Mouse (Mus musculus) gastrocnemius, adult 18-20 months (tissue): ENCODE data around the gene Zbtb22. TPM values are rescaled to one million over a fixed set of nuclear protein-coding genes. Genes with fewer than 3 reads are reported as not detected.

Experiments used
- DNase-seq: peaks from one replicate; pipeline ENCODE4 v3.0.0; 2021; ENCODE audit warnings: low spot score
- total RNA-seq, 2 experiments: library from RNA; stranded (reverse); gene quantifications; 2 replicates each; pipeline ENCODE4 v1.2.3; 2021

Gene Zbtb22
- total RNA-seq, 2 experiments from 2014 or later: 14.2 to 16.4 TPM

DNA sequence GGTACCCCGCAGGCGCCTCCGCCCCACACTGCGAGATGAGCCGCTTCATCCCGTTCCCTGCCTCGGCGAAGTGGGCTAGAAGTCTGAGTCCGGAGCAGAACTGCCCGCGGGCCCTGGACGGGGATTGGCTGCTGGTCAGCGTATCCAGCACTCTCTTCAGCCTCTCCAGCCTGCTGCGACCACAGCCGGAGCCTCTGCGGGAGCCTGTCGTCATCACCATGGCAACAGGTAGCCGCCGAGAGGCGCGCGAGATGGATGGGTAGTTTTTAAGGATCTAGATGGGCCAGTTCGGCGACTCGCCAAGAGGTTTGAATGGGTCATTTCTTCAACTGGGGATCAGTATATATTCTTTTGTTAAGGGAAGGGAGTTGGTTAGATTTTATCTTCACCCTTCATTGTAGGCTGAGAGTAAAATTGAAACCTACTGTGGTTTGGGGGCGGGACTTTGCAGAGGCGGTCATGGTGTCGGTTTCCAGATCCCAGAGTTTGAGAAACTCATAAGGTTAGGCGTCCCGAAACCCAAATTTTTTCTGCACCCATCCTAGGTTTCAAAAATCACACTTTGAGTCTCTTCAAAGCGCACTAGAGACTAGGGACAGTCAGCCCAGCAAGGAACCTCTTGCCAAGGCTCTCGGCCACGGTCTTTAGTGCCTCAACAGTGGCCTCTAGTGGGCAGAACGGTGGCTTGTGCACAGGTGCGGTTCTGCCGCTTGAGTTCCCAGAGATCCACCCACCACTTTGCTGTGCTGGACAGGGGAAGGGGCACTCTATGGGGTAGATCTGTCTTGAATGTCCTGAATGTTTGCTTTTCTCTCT is 4.8 kb downstream of the Zbtb22 start:
- DNase-seq: peak; percentile 84

GRCm38 (mm10) chr17:33921361-33921760 is 5.7 kb downstream of the Zbtb22 start:
- DNase-seq: no peak

DNA sequence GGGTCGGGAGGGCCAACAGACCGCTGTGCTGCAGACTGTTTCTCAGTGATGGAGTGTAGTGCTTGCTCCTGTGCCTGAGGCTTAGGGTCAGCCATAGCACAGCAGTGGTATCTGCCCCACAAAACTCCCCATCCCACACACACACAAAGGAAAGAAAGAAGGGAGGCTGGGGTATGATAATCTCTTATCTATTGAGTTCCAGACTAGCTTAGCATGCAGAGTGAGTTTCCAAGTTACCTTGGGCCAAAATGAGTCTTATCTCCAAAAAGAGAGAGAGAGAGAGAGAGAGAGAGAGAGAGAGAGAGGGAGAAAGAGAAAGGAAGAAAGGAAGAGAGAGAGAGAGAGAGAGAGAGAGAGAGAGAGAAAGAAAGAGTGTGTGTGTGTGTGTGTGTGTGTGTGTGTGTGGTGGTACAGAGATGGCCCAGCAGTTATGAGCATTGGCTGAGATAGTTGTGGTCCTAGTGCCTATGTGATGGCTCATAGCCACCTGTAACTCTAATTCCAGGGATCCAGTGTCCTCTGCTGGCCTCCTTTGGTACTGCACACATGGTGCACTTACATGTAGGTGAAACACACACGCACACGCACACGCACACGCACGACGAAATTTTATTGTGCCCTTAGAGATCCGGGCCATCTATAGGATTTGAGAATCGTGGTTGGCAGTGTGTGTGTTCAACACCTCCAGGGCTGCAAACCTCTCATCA is 9.0 kb downstream of the Zbtb22 start:
- no peak for DNase-seq

DNA sequence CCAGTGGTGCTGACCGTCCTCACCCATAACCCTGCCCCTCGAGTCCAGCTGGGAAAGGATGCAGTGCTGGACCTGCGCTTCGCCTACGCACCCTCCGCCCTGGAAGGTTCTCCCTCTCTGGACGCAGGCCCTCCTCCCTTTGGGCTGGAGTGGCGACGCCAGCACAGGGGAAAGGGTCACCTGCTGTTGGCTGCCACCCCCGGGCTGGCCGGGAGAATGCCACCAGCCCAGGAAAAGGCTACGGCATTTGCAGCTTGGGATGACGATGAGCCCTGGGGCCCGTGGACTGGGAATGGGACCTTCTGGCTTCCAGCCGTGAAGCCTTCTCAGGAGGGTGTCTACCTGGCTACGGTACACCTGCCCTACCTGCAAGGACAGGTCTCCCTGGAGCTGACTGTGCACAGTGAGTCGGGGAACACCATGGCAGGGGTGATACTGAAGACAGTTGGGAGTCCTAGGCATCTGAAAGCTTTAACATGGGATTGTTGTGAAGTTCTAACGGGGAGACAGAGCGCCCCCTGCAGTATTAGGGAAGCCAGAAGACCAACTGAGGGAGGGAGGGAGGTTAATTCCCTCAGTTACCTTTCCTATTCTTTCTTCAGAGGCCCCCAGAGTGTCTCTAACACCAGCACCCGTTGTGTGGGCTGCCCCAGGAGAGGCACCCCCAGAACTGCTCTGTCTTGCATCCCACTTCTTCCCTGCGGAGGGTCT is 9.9 kb downstream of the Zbtb22 start:
- no peak for DNase-seq

- no peak for DNase-seq
Measured at GRCm38 (mm10) chr17:33926207-33926932, 10.7 kb downstream of the Zbtb22 start.

DNA sequence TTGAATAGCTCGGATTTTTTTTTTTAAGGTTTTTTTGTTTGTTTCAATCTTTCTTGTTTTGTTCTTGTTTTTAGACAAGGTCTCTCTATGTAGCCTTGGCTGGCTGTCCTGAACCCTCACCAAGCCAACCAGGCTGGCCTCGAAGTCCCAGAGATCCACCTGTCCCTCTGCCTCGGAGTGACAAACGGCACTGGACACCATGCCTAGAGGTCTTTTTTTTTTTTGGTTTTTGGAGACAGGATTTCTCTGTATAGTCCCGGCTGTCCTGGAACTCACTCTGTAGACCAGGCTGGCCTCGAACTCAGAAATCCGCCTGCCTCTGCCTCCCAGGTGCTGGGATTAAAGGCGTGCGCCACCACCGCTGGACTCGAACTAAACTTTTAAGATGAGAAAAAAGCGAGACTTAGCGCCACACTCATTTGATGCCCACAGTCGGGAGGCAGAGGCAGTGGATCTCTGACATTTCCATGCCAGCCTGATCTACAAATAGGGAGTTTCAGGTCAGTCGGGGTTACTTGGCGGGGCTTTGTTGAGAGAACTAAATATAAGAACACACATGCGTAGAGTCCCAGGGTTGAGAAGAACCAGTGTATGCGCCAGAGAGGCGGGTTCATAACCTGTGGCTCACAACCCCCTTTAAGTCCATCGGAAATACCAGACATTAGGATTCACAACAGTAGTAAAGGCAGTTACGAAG is 12.7 kb downstream of the Zbtb22 start:
- DNase-seq: no peak

GRCm38 (mm10) chr17:33929371-33930279 is 13.9 kb downstream of the Zbtb22 start, which contains the start of gene Rgl2:
Gene Rgl2, plus strand, starts transcription at chr17:33929543.
- DNase-seq: peak; percentile 92

- DNase-seq: peak; percentile 53
Measured at GRCm38 (mm10) chr17:33930280-33931158, 14.8 kb downstream of the Zbtb22 start.

GRCm38 (mm10) chr17:33931159-33931866 is 15.6 kb downstream of the Zbtb22 start:
- no peak for DNase-seq

DNA sequence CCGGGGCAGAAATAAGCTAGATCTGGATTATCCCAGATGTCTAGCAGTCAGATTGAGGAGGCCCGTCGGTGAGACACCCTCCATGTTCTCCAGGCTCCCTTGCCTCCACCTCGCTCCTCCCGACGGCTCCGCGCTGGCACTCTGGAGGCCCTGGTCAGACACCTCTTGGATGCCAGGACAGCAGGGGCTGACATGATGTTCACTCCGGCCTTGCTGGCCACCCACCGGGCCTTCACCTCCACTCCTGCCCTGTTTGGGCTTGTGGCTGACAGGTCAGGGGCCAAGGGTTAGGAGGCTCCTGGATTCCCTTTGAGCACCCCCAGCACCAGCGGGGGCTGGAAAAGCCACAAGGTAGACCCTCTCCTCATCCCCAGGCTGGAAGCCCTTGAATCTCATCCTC is 16.2 kb downstream of the Zbtb22 start:
- no peak for DNase-seq

GRCm38 (mm10) chr17:33932448-33932847 is 16.7 kb downstream of the Zbtb22 start:
- no peak for DNase-seq

GRCm38 (mm10) chr17:33932970-33933369 is 17.3 kb downstream of the Zbtb22 start:
- DNase-seq: no peak

DNA sequence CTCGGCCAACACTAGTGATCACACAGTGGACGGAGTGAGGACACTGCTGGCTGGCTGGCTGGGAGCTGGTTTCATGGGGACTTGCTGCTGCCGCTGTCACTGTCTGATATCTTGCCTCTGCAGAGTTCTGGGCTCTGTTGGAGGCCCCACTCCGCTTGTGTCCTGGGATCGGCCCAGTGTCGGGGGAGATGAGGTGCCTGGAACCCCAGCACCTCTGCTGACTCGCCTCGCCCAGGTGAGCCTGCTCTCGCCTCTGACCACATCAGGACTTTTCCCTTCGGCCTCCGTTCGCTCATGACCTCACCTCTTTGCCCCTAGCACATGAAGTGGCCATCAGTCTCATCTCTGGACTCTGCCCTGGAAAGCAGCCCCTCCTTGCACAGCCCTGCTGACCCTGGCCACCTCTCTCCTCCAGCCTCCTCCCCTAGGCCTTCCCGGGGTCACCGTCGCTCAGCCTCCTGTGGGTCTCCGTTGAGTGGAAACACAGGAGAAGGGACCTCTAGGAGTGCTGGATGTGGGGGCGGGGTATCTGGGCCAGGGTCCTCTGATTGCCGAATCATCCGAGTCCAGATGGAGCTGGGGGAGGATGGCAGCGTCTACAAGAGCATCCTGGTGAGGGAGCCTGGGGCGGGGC is 19.8 kb downstream of the Zbtb22 start:
- DNase-seq: no peak

DNA sequence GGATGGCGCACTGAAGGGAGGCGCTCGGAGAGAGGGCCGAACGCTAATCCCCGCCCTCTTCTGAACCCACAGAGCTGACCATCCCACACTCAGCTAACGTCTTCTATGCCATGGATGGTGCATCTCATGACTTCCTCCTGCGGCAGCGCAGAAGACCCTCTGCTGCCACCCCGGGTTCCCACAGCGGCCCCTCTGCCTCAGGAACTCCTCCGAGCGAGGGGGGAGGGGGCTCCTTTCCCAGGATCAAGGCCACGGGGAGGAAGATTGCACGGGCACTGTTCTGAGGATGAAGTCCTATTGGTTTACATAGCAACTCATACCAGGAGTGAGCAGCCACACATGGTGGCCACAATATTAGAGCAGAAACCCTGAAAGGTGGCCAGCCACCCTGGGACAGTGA is 21.3 kb downstream of the Zbtb22 start:
- no peak for DNase-seq

DNA sequence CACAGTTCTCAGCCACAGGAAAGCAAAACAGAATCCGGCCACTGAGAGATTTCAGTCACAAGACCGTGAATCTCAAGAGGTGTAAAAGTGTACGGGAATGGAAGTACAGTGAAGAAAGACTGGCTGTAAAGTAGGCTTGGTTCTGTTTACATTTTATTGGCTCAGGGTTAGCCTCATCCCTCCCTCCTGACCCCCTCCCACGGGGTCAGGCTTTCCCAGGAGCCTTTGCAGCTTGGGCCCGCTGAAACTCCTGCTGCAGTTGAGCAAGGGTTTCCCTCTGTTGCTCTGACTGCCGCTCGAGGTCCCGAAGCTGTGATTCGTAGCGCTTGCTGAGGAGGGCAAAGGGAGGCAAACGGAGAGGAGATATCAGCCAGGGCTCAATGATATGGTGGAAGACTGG is 23.1 kb downstream of the Zbtb22 start:
- no peak for DNase-seq

DNA sequence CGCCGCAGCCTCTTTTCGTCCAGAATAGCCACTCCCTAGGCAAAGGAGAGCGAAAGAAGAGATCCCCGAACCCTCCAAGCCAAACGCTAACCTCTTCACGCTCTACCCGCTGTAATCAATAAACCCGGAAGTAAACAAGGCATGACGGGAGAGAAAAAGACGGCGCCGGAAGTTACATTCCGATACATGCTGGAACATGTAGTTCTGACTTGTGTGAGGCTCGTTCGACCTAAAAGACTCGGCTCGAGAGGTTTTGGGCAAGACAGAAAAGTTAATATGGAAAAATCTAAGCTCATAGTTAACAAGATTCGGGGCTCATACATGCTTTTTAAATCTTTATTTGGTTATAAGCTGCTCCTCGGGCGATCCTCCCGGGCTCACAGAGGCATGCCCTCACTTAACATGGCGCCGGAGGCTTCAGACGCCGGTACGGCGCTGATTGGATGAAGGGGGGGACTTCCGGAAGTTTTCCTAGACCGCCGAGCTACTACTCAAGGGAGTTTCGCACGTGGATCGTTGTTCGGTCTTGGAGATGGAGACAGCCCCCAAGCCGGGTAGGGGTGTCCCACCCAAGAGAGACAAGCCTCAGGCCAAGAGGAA is 24.6 kb downstream of the Zbtb22 start, which contains the start of the genes Pfdn6 and Wdr46:
Gene Pfdn6 (minus strand): TSS at position 138 of the 600 bp plus-strand sequence.
Gene Wdr46 (plus strand): TSS at position 455 of the 600 bp plus-strand sequence.
- DNase-seq: peak; percentile 88

GRCm38 (mm10) chr17:33940981-33941380 is 25.3 kb downstream of the Zbtb22 start:
- DNase-seq: no peak
